Mouse (Mus musculus) lung, embryonic 16.5 days (tissue): ENCODE measurements around the gene Tbl1xr1. TPM values are rescaled to one million over a fixed set of nuclear protein-coding genes. Genes with fewer than 3 reads are reported as not detected.

Experiments
- ATAC-seq: fragments of 200-750 bp; cut with Nextera tagmentation; 2 replicates; pipeline ENCODE4 v1.8.0; 2017; ENCODE audit warnings: low read depth, mild to moderate bottlenecking, moderate library complexity
- H3K27ac ChIP-seq: fragments of 300-500 bp; sonication (generic); 2 replicates; pipeline ENCODE4 v1.5.1; 2014; ENCODE audit warnings: mild to moderate bottlenecking, control low read depth, low read length
- H3K27me3 ChIP-seq: fragments of 300-500 bp; sonication (generic); 2 replicates; pipeline ENCODE4 v1.6.1; 2014; ENCODE audit warnings: low read depth, low read length, mixed read lengths; ENCODE audit not compliant: control insufficient read depth, insufficient read depth
- H3K36me3 ChIP-seq: fragments of 300-500 bp; sonication (generic); 2 replicates; pipeline ENCODE4 v1.6.1; 2014; ENCODE audit warnings: low read length; ENCODE audit not compliant: control insufficient read depth, insufficient read depth
- H3K4me1 ChIP-seq: fragments of 300-500 bp; sonication (generic); replicated peaks from 2 replicates; pipeline ENCODE4 v1.6.1; 2014; ENCODE audit warnings: low read length, mixed read lengths; ENCODE audit not compliant: control insufficient read depth, insufficient read depth
- H3K4me2 ChIP-seq: fragments of 300-500 bp; sonication (generic); 2 replicates; pipeline ENCODE4 v1.6.1; 2014; ENCODE audit warnings: low read depth, low read length, control low read depth
- H3K4me3 ChIP-seq: fragments of 300-500 bp; sonication (generic); 2 replicates; pipeline ENCODE4 v1.5.1; 2014; ENCODE audit warnings: mild to moderate bottlenecking, low read length, control low read depth
- H3K9ac ChIP-seq: fragments of 300-500 bp; sonication (generic); 2 replicates; pipeline ENCODE4 v1.6.1; 2014; ENCODE audit warnings: low read length, control low read depth
- H3K9me3 ChIP-seq: fragments of 300-500 bp; sonication (generic); 2 replicates; pipeline ENCODE4 v1.6.1; 2016; ENCODE audit warnings: low read length; ENCODE audit not compliant: control insufficient read depth
- WGBS: fragments of 180-500 bp; shearing (Covaris S2); extraction: QIAGEN DNeasy Blood & Tissue Kit; methylation state at CpG from one replicate; pipeline ENCODE4 v1.1.7; 2014; 5-methylcytosine and 5-hydroxymethylcytosine counted together
- polyA plus RNA-seq: library from polyadenylated mRNA; unstranded; fragments of >200 nt; fragmentation: Nextera tagmentation; extraction: Ambion mirVana; gene quantifications from 2 replicates; pipeline ENCODE4 v1.2.1, GENCODE M21; 2015

The Tbl1xr1 gene
- polyA plus RNA-seq, 1 experiment from 2014 or later = 26.2 TPM

DNA sequence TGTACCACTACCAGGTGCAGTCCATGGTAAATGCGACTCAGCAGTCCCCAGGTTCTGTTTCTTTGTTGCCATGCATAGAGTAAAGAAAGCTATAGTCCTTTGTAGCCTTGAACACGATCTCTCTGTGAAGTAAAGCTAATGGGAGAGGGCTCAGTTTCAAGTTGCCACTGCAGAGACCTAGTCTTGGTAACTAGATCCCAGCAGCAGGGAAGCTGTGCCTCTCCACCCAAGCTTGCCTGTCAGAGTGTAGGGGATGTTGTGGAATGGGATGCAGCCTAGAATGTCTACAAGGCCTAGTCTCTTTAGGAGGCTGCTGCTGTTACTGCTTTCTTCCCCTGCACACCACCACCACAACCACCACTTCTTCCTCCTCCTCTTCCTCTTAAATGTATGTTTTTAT is 96.0 kb downstream of the Tbl1xr1 start:
- no peak for ATAC-seq
- 54% methylated on average over 2 of the region's 2 CpGs for WGBS

GRCm38 (mm10) chr3:22173171-22173570 is 96.7 kb downstream of the Tbl1xr1 start:
- H3K4me3 ChIP-seq = no peak overlapping the region
- 89% methylated on average over 5 of the region's 5 CpGs for WGBS
- H3K36me3 ChIP-seq = no peaks in the 10 kb centered on the region

More for the DNA sequence above, 96.0 kb downstream of the Tbl1xr1 start:
- Histone ChIP-seq H3K4me1 (0 out of 2 replicates have a peak, but pooled peaks cover 2% of the 10 kb centered on the region), H3K9ac (no peak overlapping the region), H3K9me3 (no peaks in the 10 kb centered on the region), H3K4me2 (no peak overlapping the region), H3K36me3 (no peaks in the 10 kb centered on the region), H3K27ac (no peak overlapping the region), H3K27me3 (no peaks in the 10 kb centered on the region), H3K4me3 (no peak overlapping the region)

DNA sequence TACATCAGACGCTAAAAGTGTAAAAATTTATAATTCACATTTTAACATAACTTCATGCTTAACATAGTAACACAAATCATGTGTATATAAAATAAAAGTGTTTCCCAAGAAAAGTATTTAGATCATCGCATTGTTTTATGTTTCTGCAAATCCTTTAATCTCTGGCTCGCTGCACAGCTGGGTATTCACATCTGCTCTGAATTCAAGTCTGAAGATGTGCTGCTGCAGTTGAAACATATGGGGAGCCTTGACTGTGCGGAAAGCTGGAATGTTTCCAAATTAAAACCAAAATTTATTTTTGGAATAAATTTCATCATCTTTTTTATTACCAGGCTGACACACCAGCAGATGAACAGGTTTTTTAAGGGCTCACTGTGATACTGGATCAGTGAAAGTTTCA is 97.8 kb downstream of the Tbl1xr1 start:
- Histone ChIP-seq H3K4me1 (0 out of 2 replicates have a peak, but pooled peaks cover 2% of the 10 kb centered on the region), H3K27me3 (no peaks in the 10 kb centered on the region), H3K4me2 (no peak overlapping the region), H3K9ac (no peak overlapping the region), H3K4me3 (no peak overlapping the region), H3K27ac (no peak overlapping the region), H3K9me3 (no peaks in the 10 kb centered on the region), H3K36me3 (no peaks in the 10 kb centered on the region)
- ATAC-seq = no peak
- 67% methylated on average over 4 of the region's 4 CpGs for WGBS

More at GRCm38 (mm10) chr3:22173171-22173570, 96.7 kb downstream of the Tbl1xr1 start:
- Histone ChIP-seq H3K4me2 (no peak overlapping the region), H3K9ac (no peak overlapping the region), H3K9me3 (no peaks in the 10 kb centered on the region), H3K27ac (no peak overlapping the region), H3K27me3 (no peaks in the 10 kb centered on the region), H3K4me1 (0 out of 2 replicates have a peak, but pooled peaks cover 2% of the 10 kb centered on the region)
- no peak for ATAC-seq

GRCm38 (mm10) chr3:22180076-22180475 is 103.6 kb downstream of the Tbl1xr1 start:
- Histone ChIP-seq H3K36me3 (no peaks in the 10 kb centered on the region), H3K27me3 (no peaks in the 10 kb centered on the region), H3K9me3 (no peaks in the 10 kb centered on the region), H3K27ac (no peak overlapping the region), H3K4me2 (no peak overlapping the region), H3K9ac (no peak overlapping the region), H3K4me3 (no peak overlapping the region), H3K4me1 (no peaks in the 10 kb centered on the region)
- ATAC-seq = no peak; the same call in 1 of the 2 replicates
- WGBS = 28% methylated on average over 4 of the region's 4 CpGs

DNA sequence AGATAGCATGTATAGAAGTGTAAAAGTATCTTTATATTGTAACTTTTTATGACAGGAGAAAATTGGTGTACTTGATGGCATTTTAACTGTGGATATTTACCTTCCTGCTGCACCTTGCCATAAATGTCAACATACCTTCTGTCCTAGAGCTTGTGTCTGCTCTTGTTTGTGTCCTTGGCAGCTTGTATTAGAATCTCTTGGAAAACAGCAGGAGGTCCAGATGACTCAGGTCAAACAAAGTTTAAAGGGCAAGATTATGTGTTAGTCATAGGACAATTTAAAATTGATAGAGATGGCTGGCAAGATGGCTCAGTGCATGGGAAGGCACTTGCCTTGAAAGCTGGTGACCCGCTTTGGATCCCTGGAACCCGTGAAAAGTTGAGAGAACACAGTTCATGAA is 104.6 kb downstream of the Tbl1xr1 start:
- 93% methylated on average over 2 of the region's 2 CpGs for WGBS
- Histone ChIP-seq H3K27ac (no peak overlapping the region), H3K9me3 (no peaks in the 10 kb centered on the region), H3K27me3 (no peaks in the 10 kb centered on the region), H3K4me2 (no peak overlapping the region), H3K9ac (no peak overlapping the region), H3K4me3 (no peak overlapping the region), H3K36me3 (no peaks in the 10 kb centered on the region), H3K4me1 (no peaks in the 10 kb centered on the region)
- no peak for ATAC-seq

- H3K9me3 ChIP-seq = no peaks in the 10 kb centered on the region
- H3K27me3 ChIP-seq = no peaks in the 10 kb centered on the region
- no peak overlapping the region for H3K27ac ChIP-seq
- no peaks in the 10 kb centered on the region for H3K4me1 ChIP-seq
- no peak for ATAC-seq
- H3K4me3 ChIP-seq = no peak overlapping the region
- 91% methylated on average over 4 of the region's 4 CpGs for WGBS
- no peak overlapping the region for H3K4me2 ChIP-seq
- H3K9ac ChIP-seq = no peak overlapping the region
- peaks cover 2% of the 10 kb centered on the region for H3K36me3 ChIP-seq
These were observed 108.8 kb downstream of the Tbl1xr1 start for GRCm38 (mm10) chr3:22185265-22185664.

DNA sequence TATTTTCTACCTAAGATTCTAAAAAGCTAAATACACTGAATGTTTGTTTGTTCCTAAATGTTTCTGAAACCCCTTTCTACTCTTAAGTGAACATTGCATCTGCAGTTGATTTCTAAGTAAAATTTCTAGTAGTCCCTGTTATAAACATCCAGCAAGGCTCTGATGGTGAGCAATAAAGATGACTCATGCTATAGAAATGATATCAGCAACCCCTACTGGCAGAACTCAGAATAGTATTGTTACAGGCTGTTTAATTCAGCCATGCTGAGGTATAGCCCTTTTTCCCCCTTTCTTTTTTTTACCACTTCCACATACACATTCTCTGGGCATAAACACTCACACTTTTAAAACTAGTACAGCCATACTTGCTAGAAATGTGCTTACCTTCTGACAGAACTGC is 114.0 kb downstream of the Tbl1xr1 start:
- Histone ChIP-seq H3K9me3 (no peaks in the 10 kb centered on the region), H3K9ac (no peak overlapping the region), H3K27me3 (no peaks in the 10 kb centered on the region), H3K27ac (no peak overlapping the region), H3K4me1 (no peaks in the 10 kb centered on the region), H3K4me2 (no peak overlapping the region), H3K36me3 (peaks cover 14% of the 10 kb centered on the region), H3K4me3 (no peak overlapping the region)
- peak; percentile 57; the same call in 1 of the 2 replicates for ATAC-seq

GRCm38 (mm10) chr3:22192931-22193330 is 116.5 kb downstream of the Tbl1xr1 start:
- WGBS = 96% methylated on average over 5 of the region's 5 CpGs
- Histone ChIP-seq H3K4me3 (no peak overlapping the region), H3K4me1 (no peaks in the 10 kb centered on the region), H3K27me3 (no peaks in the 10 kb centered on the region), H3K9me3 (no peaks in the 10 kb centered on the region), H3K27ac (no peak overlapping the region), H3K36me3 (peaks cover 25% of the 10 kb centered on the region), H3K4me2 (no peak overlapping the region), H3K9ac (no peak overlapping the region)
- ATAC-seq = no peak

GRCm38 (mm10) chr3:22194185-22194856 is 117.9 kb downstream of the Tbl1xr1 start:
- Histone ChIP-seq H3K4me3 (no peak overlapping the region), H3K4me2 (no peak overlapping the region), H3K9ac (no peak overlapping the region), H3K27ac (no peak overlapping the region), H3K27me3 (no peaks in the 10 kb centered on the region), H3K36me3 (peaks cover 32% of the 10 kb centered on the region), H3K4me1 (no peaks in the 10 kb centered on the region), H3K9me3 (no peaks in the 10 kb centered on the region)
- no peak for ATAC-seq
- WGBS = 80% methylated on average over 7 of the region's 7 CpGs
